Mouse (Mus musculus) MEL (cell line): ENCODE measurements around the gene Susd2. TPM values are rescaled to one million over a fixed set of nuclear protein-coding genes. Genes with fewer than 3 reads are reported as not detected.

ENCODE experiments used
- DNase-seq: peaks from one replicate; pipeline ENCODE4 v3.0.0; 2011; ENCODE audit warnings: low read depth, low spot score
- H3K27ac ChIP-seq: 2 replicates; pipeline ENCODE4 v1.5.1; 2012; ENCODE audit warnings: low read depth, mild to moderate bottlenecking, control low read depth, low read length, moderate library complexity; ENCODE audit not compliant: control insufficient read depth
- H3K27me3 ChIP-seq, 2 experiments: fragments of 150-350 bp in 1 of 2; sonication (generic) in 1 of 2; 2 replicates each; pipeline ENCODE4 v1.6.1; 2012; ENCODE audit warnings: low read length in 2 of 2, mild to moderate bottlenecking in 2 of 2, improper control_type of control experiment in 1 of 2, moderate library complexity in 1 of 2; ENCODE audit not compliant: insufficient read depth in 2 of 2, control insufficient read depth in 1 of 2
- H3K36me3 ChIP-seq, 2 experiments: 2 replicates each; pipeline ENCODE4 v1.6.1; 2012 to 2014; ENCODE audit warnings: low read length in 2 of 2, improper control_type of control experiment in 1 of 2, inconsistent platforms in 1 of 2, mild to moderate bottlenecking in 1 of 2; ENCODE audit not compliant: insufficient read depth in 2 of 2, control insufficient read depth in 1 of 2
- H3K4me1 ChIP-seq, 2 experiments: fragments of 150-350 bp in 1 of 2; sonication (generic) in 1 of 2; 2 replicates each; pipeline ENCODE4 v1.6.1; 2012; ENCODE audit warnings: low read length in 2 of 2, improper control_type of control experiment in 1 of 2, mild to moderate bottlenecking in 1 of 2; ENCODE audit not compliant: insufficient read depth in 2 of 2, control insufficient read depth in 1 of 2
- H3K4me3 ChIP-seq, 2 experiments: fragments of 150-350 bp in 1 of 2; sonication (generic) in 1 of 2; 2 replicates each; pipeline ENCODE4 v1.5.1; 2012; ENCODE audit warnings: low read depth in 2 of 2, low read length in 2 of 2, mild to moderate bottlenecking in 2 of 2, moderate library complexity in 2 of 2, control low read depth in 1 of 2, improper control_type of control experiment in 1 of 2; ENCODE audit not compliant: control insufficient read depth in 1 of 2, insufficient read depth in 1 of 2
- H3K79me2 ChIP-seq: 2 replicates; pipeline ENCODE4 v1.6.1; 2012; ENCODE audit warnings: mild to moderate bottlenecking, low read length, moderate library complexity; ENCODE audit not compliant: control insufficient read depth, poor library complexity, insufficient read depth
- H3K9ac ChIP-seq: 2 replicates; pipeline ENCODE4 v1.6.1; 2012; ENCODE audit warnings: low read depth, mild to moderate bottlenecking, control low read depth, low read length, moderate library complexity; ENCODE audit not compliant: control insufficient read depth, poor library complexity, severe bottlenecking
- H3K9me3 ChIP-seq: fragments of 150-350 bp; sonication (generic); replicated peaks from 2 replicates; pipeline ENCODE4 v1.6.1; 2012; ENCODE audit warnings: mild to moderate bottlenecking, low read length, improper control_type of control experiment, moderate library complexity; ENCODE audit not compliant: insufficient read depth
- ELF1 ChIP-seq: IDR thresholded peaks from 2 replicates; pipeline ENCODE4 v1.6.1; 2014; ENCODE audit warnings: low read depth, mild to moderate bottlenecking, inconsistent platforms, low read length, improper control_type of control experiment, moderate library complexity
- GABPA ChIP-seq: IDR thresholded peaks from 2 replicates; pipeline ENCODE4 v1.6.1; 2012; ENCODE audit warnings: low read depth, mild to moderate bottlenecking, inconsistent platforms, low read length, improper control_type of control experiment, moderate library complexity
- HCFC1 ChIP-seq: IDR thresholded peaks from 2 replicates; pipeline ENCODE4 v1.6.1; 2012; ENCODE audit warnings: low read depth, mild to moderate bottlenecking, inconsistent platforms, low read length, improper control_type of control experiment, moderate library complexity
- MAX ChIP-seq: IDR thresholded peaks from 2 replicates; pipeline ENCODE4 v1.6.1; 2011; ENCODE audit warnings: low read length, improper control_type of control experiment
- MYB ChIP-seq: IDR thresholded peaks from 2 replicates; pipeline ENCODE4 v1.6.1; 2011; ENCODE audit warnings: mild to moderate bottlenecking, low read depth, low read length, improper control_type of control experiment
- POLR2AphosphoS5 ChIP-seq: IDR thresholded peaks from 2 replicates; pipeline ENCODE4 v1.6.1; 2012; ENCODE audit warnings: low read depth, borderline replicate concordance, mild to moderate bottlenecking, inconsistent platforms, low read length, moderate library complexity, mixed read lengths
- SMC3 ChIP-seq: IDR thresholded peaks from 2 replicates; pipeline ENCODE4 v1.6.1; 2011; ENCODE audit warnings: low read depth, low read length, improper control_type of control experiment
- TAL1 ChIP-seq: IDR thresholded peaks from 2 replicates; pipeline ENCODE4 v1.6.1; 2012; ENCODE audit warnings: mild to moderate bottlenecking, inconsistent platforms, low read length, moderate library complexity, mixed read lengths
- TCF12 ChIP-seq: IDR thresholded peaks from 2 replicates; pipeline ENCODE4 v1.6.1; 2014; ENCODE audit warnings: low read depth, mild to moderate bottlenecking, inconsistent platforms, low read length, improper control_type of control experiment, moderate library complexity
- polyA plus RNA-seq, 2 experiments: library from polyadenylated mRNA; stranded (reverse) in 1 of 2; unstranded in 1 of 2; fragments of >175 nt in 1 of 2; fragments of >200 nt in 1 of 2; gene quantifications; 2 replicates each; pipeline versions ENCODE4 v1.2.1 to v1.2.4; 2012; ENCODE audit warnings: low replicate concordance in 2 of 2, low read depth in 1 of 2; ENCODE audit not compliant: insufficient read length in 2 of 2, insufficient read depth in 1 of 2, missing spikeins in 1 of 2
- total RNA-seq: library from RNA; depleted of rRNA; stranded (reverse); fragments of 300-350 nt; gene quantifications from 2 replicates; pipeline ENCODE4 v1.2.3, GENCODE M21; 2012; rRNA removed

Susd2 gene
- total and polyA plus RNA-seq, 3 experiments = 0.12 to 0.15 TPM; not detected in 1

- Histone ChIP-seq H3K27me3 (peaks cover 3 to 4% of the 10 kb centered on the region in 2 experiments; a peak in 1 of 4 replicates), H3K4me3 (no peak overlapping the region), H3K36me3 (peaks cover 0 to 7% of the 10 kb centered on the region in 2 experiments; a peak in 2 of 4 replicates), H3K4me1 (peaks cover 8 to 25% of the 10 kb centered on the region in 2 experiments), H3K27ac (no peak overlapping the region), H3K9ac (no peak overlapping the region), H3K9me3 (no peaks in the 10 kb centered on the region), H3K79me2 (no peaks in the 10 kb centered on the region)
- TF ChIP-seq TCF12 = no peak
- TF ChIP-seq TAL1 = no peak
- no peak for TF ChIP-seq ELF1
- no peak for TF ChIP-seq GABPA
- no peak for TF ChIP-seq HCFC1
- no peak for TF ChIP-seq MYB
- no peak for TF ChIP-seq MAX
- TF ChIP-seq SMC3 = no peak
- no peak for TF ChIP-seq POLR2AphosphoS5
- no peak for DNase-seq
Observed at GRCm38 (mm10) chr10:75587781-75588180, 56.0 kb downstream of the Susd2 start.

Other genes starting within 250 kb of the Susd2 start
- gene Upb1, start 242.9 kb downstream of the Susd2 start, total RNA-seq = not detected in 2 replicates
- gene Upb1, start 242.9 kb downstream of the Susd2 start, polyA plus RNA-seq = under 1 TPM in 1 of 2 experiments, not detected in 1; 0.03 TPM
- 155 TPM in 2 replicates for gene Snrpd3, start 126.5 kb downstream of the Susd2 start, total RNA-seq
- gene Snrpd3, start 126.5 kb downstream of the Susd2 start, polyA plus RNA-seq = 100 to 1,000 TPM in 1 of 2 experiments, not detected in 1; 643 TPM
- gene Gucd1, start 126.0 kb downstream of the Susd2 start, total RNA-seq = 17.7 and 18.7 TPM in 2 replicates
- gene Gucd1, start 126.0 kb downstream of the Susd2 start, polyA plus RNA-seq = 10 to 100 TPM in 1 of 2 experiments, not detected in 1; 30.7 TPM
- not detected in 2 replicates for gene Lrrc75b, start 83.7 kb downstream of the Susd2 start, total RNA-seq
- gene Lrrc75b, start 83.7 kb downstream of the Susd2 start, polyA plus RNA-seq = not detected
- 0.46 and 1.4 TPM in 2 replicates for gene Ggt1, start 82.4 kb downstream of the Susd2 start, total RNA-seq
- 1 to 10 TPM in 1 of 2 experiments, not detected in 1; 3.2 TPM for gene Ggt1, start 82.4 kb downstream of the Susd2 start, polyA plus RNA-seq
- gene Ggt5, start 54.7 kb downstream of the Susd2 start, total RNA-seq = 0.03 TPM in 1 of 2 replicates, not detected in the other
- under 1 TPM in 1 of 2 experiments, not detected in 1; 0.11 TPM for gene Ggt5, start 54.7 kb downstream of the Susd2 start, polyA plus RNA-seq
- gene Cabin1, start 120.3 kb upstream of the Susd2 start, total RNA-seq = 27.2 and 28.2 TPM in 2 replicates
- 100 to 1,000 TPM in 1 of 2 experiments, 10 to 100 TPM in 1; 54.9 to 115 TPM for gene Cabin1, start 120.3 kb upstream of the Susd2 start, polyA plus RNA-seq
- 45.1 and 48.8 TPM in 2 replicates for gene Ddt, start 129.4 kb upstream of the Susd2 start, total RNA-seq
- gene Ddt, start 129.4 kb upstream of the Susd2 start, polyA plus RNA-seq = 10 to 100 TPM in 1 of 2 experiments, not detected in 1; 63.4 TPM
- not detected in 2 replicates for gene Gm20441, start 136.9 kb upstream of the Susd2 start, total RNA-seq
- gene Gm20441, start 136.9 kb upstream of the Susd2 start, polyA plus RNA-seq = not detected
- 4.0 TPM in 2 replicates for gene Gstt3, start 137.4 kb upstream of the Susd2 start, total RNA-seq
- 10 to 100 TPM in 1 of 2 experiments, not detected in 1; 10.2 TPM for gene Gstt3, start 137.4 kb upstream of the Susd2 start, polyA plus RNA-seq
- 1.3 and 2.0 TPM in 2 replicates for gene Gstt1, start 154.6 kb upstream of the Susd2 start, total RNA-seq
- gene Gstt1, start 154.6 kb upstream of the Susd2 start, polyA plus RNA-seq = 1 to 10 TPM in 1 of 2 experiments, not detected in 1; 3.8 TPM
- gene Gstt4, start 178.5 kb upstream of the Susd2 start, total RNA-seq = not detected in 2 replicates
- not detected for gene Gstt4, start 178.5 kb upstream of the Susd2 start, polyA plus RNA-seq
- 4.3 and 4.9 TPM in 2 replicates for gene Gstt2, start 193.4 kb upstream of the Susd2 start, total RNA-seq
- gene Gstt2, start 193.4 kb upstream of the Susd2 start, polyA plus RNA-seq = 10 to 100 TPM in 1 of 2 experiments, not detected in 1; 10.9 TPM
- gene Mif, start 216.2 kb upstream of the Susd2 start, total RNA-seq = 862 and 1,292 TPM in 2 replicates
- gene Mif, start 216.2 kb upstream of the Susd2 start, polyA plus RNA-seq = 1,000 to 10,000 TPM in 1 of 2 experiments, 100 to 1,000 TPM in 1; 817 to 2,606 TPM
- gene Derl3, start 249.4 kb upstream of the Susd2 start, total RNA-seq = 0.23 and 0.69 TPM in 2 replicates
- 1 to 10 TPM in 1 of 2 experiments, not detected in 1; 1.5 TPM for gene Derl3, start 249.4 kb upstream of the Susd2 start, polyA plus RNA-seq